Mouse (Mus musculus) G1E (cell line): Measurements from ENCODE around the gene Ldhd.

ENCODE experiments used
- CTCF ChIP-seq: IDR thresholded peaks from 2 replicates; pipeline ENCODE4 v1.5.1; 2012; ENCODE audit warnings: low read depth, low read length, inconsistent platforms, mixed read lengths
- GATA1 ChIP-seq: IDR thresholded peaks from 2 replicates; pipeline ENCODE4 v1.6.1; 2012; ENCODE audit warnings: borderline replicate concordance, low read length, inconsistent platforms, mixed read lengths
- GATA2 ChIP-seq: IDR thresholded peaks from 2 replicates; pipeline ENCODE4 v1.6.1; 2012; ENCODE audit warnings: low read depth, low read length, inconsistent platforms, borderline replicate concordance
- TAL1 ChIP-seq: conservative IDR thresholded peaks from 2 replicates; pipeline ENCODE4 v1.6.1; 2012; ENCODE audit warnings: low read depth, low read length, inconsistent platforms, mixed read lengths

DNA sequence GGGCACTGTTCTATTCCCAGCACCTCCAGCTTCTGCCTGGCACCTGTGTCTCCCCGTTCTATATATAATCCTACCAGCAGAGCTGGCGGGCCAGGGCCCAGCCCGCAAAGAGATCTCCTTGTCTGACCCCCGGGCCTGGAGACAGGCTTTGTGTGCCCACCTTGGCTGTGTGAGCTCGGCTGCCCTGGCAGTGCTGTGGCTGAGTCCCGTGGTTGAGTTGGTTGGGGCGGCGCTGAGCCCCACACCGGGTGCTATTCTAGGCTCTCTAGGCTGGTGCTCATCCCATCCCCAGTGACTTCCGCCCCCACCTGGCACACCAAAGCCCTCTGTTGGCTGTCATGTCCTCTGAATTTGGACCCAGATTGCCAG, 5.3 kb downstream of the Ldhd start:
- TF ChIP-seq CTCF (no peak), GATA1 (no peak), TAL1 (no peak), GATA2 (no peak)
